Mouse (Mus musculus): ENCODE measurements around the gene Gm10310. TPM values are rescaled to one million over a fixed set of nuclear protein-coding genes. Genes with fewer than 3 reads are reported as not detected.

Gm10310 gene
- polyA plus RNA-seq, 1 experiment from 2014 or later, result not detected

Other genes with a start within 250 kb of the Gm10310 start
- gene Olfr806, start 243.1 kb downstream of the Gm10310 start, polyA plus RNA-seq (2015; fragmentation: Nextera tagmentation; extraction: Ambion mirVana), result not detected in 2 replicates
- not detected in 2 replicates for gene Olfr807, start 227.3 kb downstream of the Gm10310 start, polyA plus RNA-seq (2015; fragmentation: Nextera tagmentation; extraction: Ambion mirVana)
- gene Olfr808, start 219.6 kb downstream of the Gm10310 start, polyA plus RNA-seq (2015; fragmentation: Nextera tagmentation; extraction: Ambion mirVana), result not detected in 2 replicates
- not detected in 2 replicates for gene Olfr809, start 210.4 kb downstream of the Gm10310 start, polyA plus RNA-seq (2015; fragmentation: Nextera tagmentation; extraction: Ambion mirVana)
- gene Olfr810, start 190.1 kb downstream of the Gm10310 start, polyA plus RNA-seq (2015; fragmentation: Nextera tagmentation; extraction: Ambion mirVana), result not detected in 2 replicates
- gene Olfr811, start 180.7 kb downstream of the Gm10310 start, polyA plus RNA-seq (2015; fragmentation: Nextera tagmentation; extraction: Ambion mirVana), result not detected in 2 replicates
- gene Olfr812, start 139.0 kb downstream of the Gm10310 start, polyA plus RNA-seq (2015; fragmentation: Nextera tagmentation; extraction: Ambion mirVana), result not detected in 2 replicates
- not detected in 2 replicates for gene Olfr813, start 129.7 kb downstream of the Gm10310 start, polyA plus RNA-seq (2015; fragmentation: Nextera tagmentation; extraction: Ambion mirVana)
- gene Olfr814, start 105.2 kb downstream of the Gm10310 start, polyA plus RNA-seq (2015; fragmentation: Nextera tagmentation; extraction: Ambion mirVana), result not detected in 2 replicates
- not detected in 2 replicates for gene Olfr815, start 79.2 kb downstream of the Gm10310 start, polyA plus RNA-seq (2015; fragmentation: Nextera tagmentation; extraction: Ambion mirVana)
- not detected in 2 replicates for gene Olfr816, start 69.5 kb downstream of the Gm10310 start, polyA plus RNA-seq (2015; fragmentation: Nextera tagmentation; extraction: Ambion mirVana)
- gene Olfr818, start 36.0 kb downstream of the Gm10310 start, polyA plus RNA-seq (2015; fragmentation: Nextera tagmentation; extraction: Ambion mirVana), result not detected in 2 replicates
- not detected in 2 replicates for gene Olfr819, start 17.8 kb downstream of the Gm10310 start, polyA plus RNA-seq (2015; fragmentation: Nextera tagmentation; extraction: Ambion mirVana)
- gene Olfr247, start 8.9 kb downstream of the Gm10310 start, polyA plus RNA-seq (2015; fragmentation: Nextera tagmentation; extraction: Ambion mirVana), result not detected in 2 replicates
- gene Olfr820, start 27.6 kb upstream of the Gm10310 start, polyA plus RNA-seq (2015; fragmentation: Nextera tagmentation; extraction: Ambion mirVana), result not detected in 2 replicates
- not detected in 2 replicates for gene Olfr821, start 45.3 kb upstream of the Gm10310 start, polyA plus RNA-seq (2015; fragmentation: Nextera tagmentation; extraction: Ambion mirVana)
- not detected in 2 replicates for gene Olfr822, start 86.1 kb upstream of the Gm10310 start, polyA plus RNA-seq (2015; fragmentation: Nextera tagmentation; extraction: Ambion mirVana)
- gene Olfr823, start 130.3 kb upstream of the Gm10310 start, polyA plus RNA-seq (2015; fragmentation: Nextera tagmentation; extraction: Ambion mirVana), result not detected in 2 replicates
- not detected in 2 replicates for gene Olfr824, start 144.9 kb upstream of the Gm10310 start, polyA plus RNA-seq (2015; fragmentation: Nextera tagmentation; extraction: Ambion mirVana)
- gene Olfr825, start 181.7 kb upstream of the Gm10310 start, polyA plus RNA-seq (2015; fragmentation: Nextera tagmentation; extraction: Ambion mirVana), result not detected in 2 replicates
- gene Olfr826, start 199.1 kb upstream of the Gm10310 start, polyA plus RNA-seq (2015; fragmentation: Nextera tagmentation; extraction: Ambion mirVana), result not detected in 2 replicates
- gene Olfr827, start 229.3 kb upstream of the Gm10310 start, polyA plus RNA-seq (2015; fragmentation: Nextera tagmentation; extraction: Ambion mirVana), result not detected in 2 replicates

All from neural tube, embryonic 13.5 days (tissue).